Mouse (Mus musculus): ENCODE measurements at regions not wholly inside any gene's neighbourhood (a gene's known extent, or its start where the extent isn't known, plus 50 kb on each side); places are given as distances from the start of the nearest gene placed in this dataset.
"Not testable (repeated sequence)": the region's sequence is repeated elsewhere in the genome, so short reads cannot be mapped to it uniquely, and the experiment has no call there.

- no peaks in the 10 kb centered on the region for H3K9me3 ChIP-seq (ENCODE audit: low read length)
- H3K27me3 ChIP-seq (ENCODE audit: insufficient read depth, low read length) = no peaks in the 10 kb centered on the region
- no peak overlapping the region for H3K27ac ChIP-seq (ENCODE audit: low read depth, low read length)
- no peak overlapping the region for H3K9ac ChIP-seq
- H3K4me1 ChIP-seq (ENCODE audit: insufficient read depth) = no peaks in the 10 kb centered on the region
- H3K4me3 ChIP-seq (ENCODE audit: low read depth, low read length) = no peak overlapping the region
- DNase-seq (no peak), ATAC-seq (no peak)
- no peaks in the 10 kb centered on the region for H3K36me3 ChIP-seq (ENCODE audit: insufficient read depth)
- TF ChIP-seq CTCF (IDR thresholded peaks at IDR 0.05; ENCODE audit: low read depth) = no peak
- 84% methylated on average over 2 of the region's 2 CpGs for WGBS
- H3K4me2 ChIP-seq (ENCODE audit: low read depth) = no peak overlapping the region
Measured at GRCm38 (mm10) chr6:89169520-89169919, 192.9 kb downstream of the Plxna1 start.

DNA sequence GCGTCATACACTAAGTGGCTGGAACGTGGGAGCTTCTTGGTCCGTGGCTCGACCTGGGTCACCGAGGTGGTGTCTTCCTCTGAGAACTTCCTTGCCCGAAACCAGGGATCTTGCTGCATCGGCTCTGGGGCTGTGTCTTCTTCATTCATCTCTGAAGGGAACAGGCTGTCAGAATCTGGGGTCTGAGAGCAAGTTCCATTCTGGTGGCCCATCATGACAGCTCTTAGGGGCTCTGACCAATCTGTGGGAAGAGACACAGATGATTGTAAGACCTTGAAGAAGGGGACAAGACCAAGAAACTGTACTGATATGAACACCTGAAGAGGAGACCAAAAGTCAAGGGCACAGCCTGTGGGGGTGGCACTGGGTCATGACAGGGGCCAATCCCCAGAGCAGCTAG lies 177.5 kb downstream of the Plxna1 start:
- not testable (repeated sequence) for H3K36me3 ChIP-seq (ENCODE audit: insufficient read depth); ATAC-seq; H3K4me2 ChIP-seq (ENCODE audit: low read depth); H3K9me3 ChIP-seq (ENCODE audit: low read length); H3K4me3 ChIP-seq (ENCODE audit: low read depth, low read length); DNase-seq; H3K27ac ChIP-seq (ENCODE audit: low read depth, low read length); H3K4me1 ChIP-seq (ENCODE audit: insufficient read depth); H3K9ac ChIP-seq; H3K27me3 ChIP-seq (ENCODE audit: insufficient read depth, low read length)
- WGBS = no CpG with 5 or more reads among the region's 7 CpGs

DNA sequence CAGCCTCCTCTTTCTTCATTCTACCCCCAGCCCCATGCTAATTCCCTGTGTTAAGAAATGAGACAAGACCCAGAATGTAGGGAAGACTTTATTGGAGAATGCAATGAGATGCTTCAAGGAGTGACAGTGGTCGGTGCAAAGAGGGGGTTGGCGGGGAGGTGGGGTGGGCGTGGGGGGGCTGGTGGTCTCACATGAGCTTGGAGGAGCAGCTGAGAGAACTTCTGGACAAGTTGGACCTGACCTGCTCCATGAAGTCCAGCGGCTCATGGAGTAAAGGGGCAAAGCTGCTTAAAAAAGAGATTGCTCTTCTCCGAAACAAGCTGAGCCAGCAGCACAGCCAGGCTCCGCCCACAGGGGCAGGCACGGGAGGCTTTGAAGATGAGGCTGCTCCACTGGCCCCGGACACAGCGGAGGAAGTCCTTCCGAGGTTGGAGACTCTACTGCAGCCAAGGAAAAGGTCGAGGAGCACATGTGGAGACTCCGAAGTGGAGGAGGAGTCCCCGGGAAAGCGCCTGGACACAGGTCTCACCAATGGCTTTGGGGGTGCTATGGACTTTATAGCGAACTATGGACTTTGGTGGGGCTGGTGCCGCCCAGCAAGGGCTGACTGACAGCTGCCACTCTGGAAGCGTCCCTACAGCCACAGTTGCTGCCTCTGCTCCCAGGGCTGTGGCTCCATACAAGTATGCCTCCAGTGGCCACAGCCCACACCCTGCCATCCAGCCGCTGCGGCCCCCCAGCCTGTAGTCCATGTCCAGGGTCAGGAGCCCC lies 161.7 kb downstream of the Plxna1 start:
- H3K27me3 ChIP-seq (ENCODE audit: insufficient read depth, low read length); H3K27ac ChIP-seq (ENCODE audit: low read depth, low read length); H3K9me3 ChIP-seq (ENCODE audit: low read length); H3K4me1 ChIP-seq (ENCODE audit: insufficient read depth); DNase-seq; ATAC-seq; H3K36me3 ChIP-seq (ENCODE audit: insufficient read depth); H3K9ac ChIP-seq; H3K4me3 ChIP-seq (ENCODE audit: low read depth, low read length): not testable (repeated sequence)
- WGBS = 11% methylated on average over 18 of the region's 19 CpGs
- H3K4me2 ChIP-seq (ENCODE audit: low read depth) = peak overlapping the region; percentile 38

GRCm38 (mm10) chr6:89215021-89215420 lies 147.4 kb downstream of the Plxna1 start:
- TF ChIP-seq CTCF (IDR thresholded peaks at IDR 0.05; ENCODE audit: low read depth) = no peak
- no peaks in the 10 kb centered on the region for H3K9me3 ChIP-seq (ENCODE audit: low read length)
- DNase-seq (peak; percentile 29), ATAC-seq (no peak)
- H3K4me2 ChIP-seq (ENCODE audit: low read depth) = no peak overlapping the region
- no peaks in the 10 kb centered on the region for H3K36me3 ChIP-seq (ENCODE audit: insufficient read depth)
- no peaks in the 10 kb centered on the region for H3K4me1 ChIP-seq (ENCODE audit: insufficient read depth)
- 52% methylated on average over 3 of the region's 3 CpGs for WGBS
- H3K4me3 ChIP-seq (ENCODE audit: low read depth, low read length) = no peak overlapping the region
- no peak overlapping the region for H3K9ac ChIP-seq
- no peak overlapping the region for H3K27ac ChIP-seq (ENCODE audit: low read depth, low read length)
- no peaks in the 10 kb centered on the region for H3K27me3 ChIP-seq (ENCODE audit: insufficient read depth, low read length)

DNA sequence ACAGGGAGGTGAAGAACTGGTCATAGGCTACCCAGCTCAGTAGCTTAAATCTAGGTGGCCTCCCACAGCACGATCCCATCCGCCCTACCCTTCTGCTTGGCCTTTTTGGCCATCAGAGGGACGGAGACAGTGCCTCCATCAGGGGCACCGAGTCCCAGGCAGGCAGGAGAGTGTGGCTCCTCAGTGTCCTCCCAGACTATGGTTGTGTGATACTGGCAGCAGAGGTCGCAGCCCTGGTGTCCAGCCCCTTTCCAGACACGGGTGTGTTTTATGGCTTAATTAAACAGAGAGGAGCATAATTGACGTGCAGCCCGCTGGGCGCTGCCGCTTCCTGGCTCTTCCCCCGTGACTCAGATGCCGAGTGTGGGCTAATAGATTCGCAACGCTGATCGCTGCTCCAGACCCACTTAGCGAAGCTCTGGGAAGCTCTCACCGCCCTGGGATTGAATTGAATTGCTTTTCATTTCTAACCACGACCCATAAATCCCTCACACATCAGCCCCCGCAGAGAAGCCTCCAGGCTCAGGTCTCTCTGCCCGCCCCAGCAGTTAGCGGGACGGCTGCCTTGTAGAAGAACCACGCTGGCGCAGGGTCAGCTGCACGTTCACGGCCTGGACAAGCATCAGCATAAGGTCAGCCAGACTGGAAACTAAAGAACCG lies 126.9 kb downstream of the Plxna1 start:
- DNase-seq (peak; percentile 61), ATAC-seq (peak; percentile 55; the same call in 1 of the 2 replicates)
- 12% methylated on average over 27 of the region's 27 CpGs for WGBS
- no peak overlapping the region for H3K4me3 ChIP-seq (ENCODE audit: low read depth, low read length)
- no peaks in the 10 kb centered on the region for H3K27me3 ChIP-seq (ENCODE audit: insufficient read depth, low read length)
- H3K36me3 ChIP-seq (ENCODE audit: insufficient read depth) = no peaks in the 10 kb centered on the region
- H3K4me2 ChIP-seq (ENCODE audit: low read depth) = peak overlapping the region; percentile 50
- H3K27ac ChIP-seq (ENCODE audit: low read depth, low read length) = no peak overlapping the region
- H3K9ac ChIP-seq = peak overlapping the region; percentile 41
- no peak for TF ChIP-seq CTCF (IDR thresholded peaks at IDR 0.05; ENCODE audit: low read depth)
- peaks cover 40% of the 10 kb centered on the region for H3K4me1 ChIP-seq (ENCODE audit: insufficient read depth)
- H3K9me3 ChIP-seq (ENCODE audit: low read length) = no peaks in the 10 kb centered on the region

DNA sequence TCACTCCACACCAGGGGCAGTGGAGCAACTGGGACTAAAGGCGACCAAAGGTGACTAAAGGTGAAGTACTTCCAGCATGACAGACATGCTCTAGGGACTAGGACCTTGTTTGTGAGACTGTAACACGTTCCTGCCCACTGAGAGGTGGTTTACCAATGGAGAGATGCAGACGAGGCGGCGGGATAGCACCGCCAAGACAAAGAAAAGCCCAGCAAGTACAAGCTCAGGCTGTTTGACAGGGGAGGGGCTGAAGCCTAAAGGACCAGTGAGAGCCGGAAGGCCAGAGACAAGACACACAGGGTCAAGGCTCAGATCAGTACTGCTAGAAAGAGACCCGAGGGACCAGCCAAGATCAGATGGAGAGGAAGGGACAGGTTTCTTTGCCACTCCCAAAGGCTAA lies 126.2 kb downstream of the Plxna1 start:
- ATAC-seq (no peak), DNase-seq (no peak)
- TF ChIP-seq CTCF (IDR thresholded peaks at IDR 0.05; ENCODE audit: low read depth) = no peak
- Histone ChIP-seq H3K36me3 (ENCODE audit: insufficient read depth) (no peaks in the 10 kb centered on the region), H3K4me3 (ENCODE audit: low read depth, low read length) (no peak overlapping the region), H3K27me3 (ENCODE audit: insufficient read depth, low read length) (no peaks in the 10 kb centered on the region), H3K9me3 (ENCODE audit: low read length) (no peaks in the 10 kb centered on the region), H3K4me2 (ENCODE audit: low read depth) (peak overlapping the region; percentile 50), H3K9ac (0 out of 2 replicates have a peak overlapping the region, but pooled peaks have one; percentile 41), H3K4me1 (ENCODE audit: insufficient read depth) (peaks cover 40% of the 10 kb centered on the region), H3K27ac (ENCODE audit: low read depth, low read length) (no peak overlapping the region)
- 25% methylated on average over 8 of the region's 8 CpGs for WGBS

- H3K27me3 ChIP-seq (ENCODE audit: insufficient read depth, low read length) = no peaks in the 10 kb centered on the region
- H3K4me1 ChIP-seq (ENCODE audit: insufficient read depth) = peaks cover 40% of the 10 kb centered on the region
- H3K9me3 ChIP-seq (ENCODE audit: low read length) = no peaks in the 10 kb centered on the region
- peak; percentile 74 for DNase-seq
- H3K9ac ChIP-seq = no peak overlapping the region
- no peaks in the 10 kb centered on the region for H3K36me3 ChIP-seq (ENCODE audit: insufficient read depth)
- no peak overlapping the region for H3K27ac ChIP-seq (ENCODE audit: low read depth, low read length)
- no peak overlapping the region for H3K4me2 ChIP-seq (ENCODE audit: low read depth)
- ATAC-seq = peak; percentile 64
- WGBS = 73% methylated on average over 10 of the region's 10 CpGs
- no peak overlapping the region for H3K4me3 ChIP-seq (ENCODE audit: low read depth, low read length)
- TF ChIP-seq CTCF (IDR thresholded peaks at IDR 0.05; ENCODE audit: low read depth) = no peak
Measured at GRCm38 (mm10) chr6:89236892-89237646, 125.4 kb downstream of the Plxna1 start.
